Mouse (Mus musculus): ENCODE measurements at regions not wholly inside any gene's neighbourhood (a gene's known extent, or its start where the extent isn't known, plus 50 kb on each side); places are given as distances from the start of the nearest gene placed in this dataset.

- DNase-seq: no peak
These were observed 80.2 kb downstream of the Ednrb start for GRCm38 (mm10) chr14:103764047-103764446.

- no peak for DNase-seq
These were observed 80.8 kb downstream of the Ednrb start for GRCm38 (mm10) chr14:103763216-103764031.

GRCm38 (mm10) chr14:103759443-103759842, 84.8 kb downstream of the Ednrb start:
- peak; percentile 34 for DNase-seq
